Mouse (Mus musculus) embryonic facial prominence, embryonic 10.5 days (tissue): ENCODE measurements around the gene Sfi1. TPM values are rescaled to one million over a fixed set of nuclear protein-coding genes. Genes with fewer than 3 reads are reported as not detected.
"Not testable (repeated sequence)": the region's sequence is repeated elsewhere in the genome, so short reads cannot be mapped to it uniquely, and the experiment has no call there.

Experiments used
- DNase-seq: peaks from one replicate; pipeline ENCODE4 v3.0.0-alpha.2; 2017; ENCODE audit warnings: low spot score
- H3K27ac ChIP-seq: fragments of 300-500 bp; sonication (generic); replicated peaks from 2 replicates; pipeline ENCODE4 v1.5.1; 2016; ENCODE audit warnings: mild to moderate bottlenecking
- H3K27me3 ChIP-seq: fragments of 300-500 bp; sonication (generic); replicated peaks from 2 replicates; pipeline ENCODE4 v1.6.1; 2016; ENCODE audit warnings: low read depth, mild to moderate bottlenecking; ENCODE audit not compliant: poor library complexity, severe bottlenecking
- H3K36me3 ChIP-seq: fragments of 300-500 bp; sonication (generic); replicated peaks from 2 replicates; pipeline ENCODE4 v1.6.1; 2016; ENCODE audit warnings: mild to moderate bottlenecking, moderate library complexity
- H3K4me1 ChIP-seq: fragments of 300-500 bp; sonication (generic); 2 replicates; pipeline ENCODE4 v1.6.1; 2016
- H3K4me3 ChIP-seq: fragments of 300-500 bp; sonication (generic); 2 replicates; pipeline ENCODE4 v1.5.1; 2016; ENCODE audit warnings: mild to moderate bottlenecking, moderate library complexity
- H3K9me3 ChIP-seq: fragments of 300-500 bp; sonication (generic); 2 replicates; pipeline ENCODE4 v1.6.1; 2016; ENCODE audit warnings: mild to moderate bottlenecking
- WGBS: fragments of 180-500 bp; shearing (Covaris S2); methylation state at CpG from one replicate; pipeline ENCODE4 v1.1.7; 2016; 5-methylcytosine and 5-hydroxymethylcytosine counted together
- polyA plus RNA-seq: library from polyadenylated mRNA; unstranded; fragments of >200 nt; fragmentation: Nextera tagmentation; extraction: Ambion mirVana; gene quantifications from 2 replicates; pipeline ENCODE4 v1.2.1, GENCODE M21; 2016

Sfi1 gene
- polyA plus RNA-seq, 1 experiment from 2014 or later = 12.1 TPM

GRCm38 (mm10) chr11:3167571-3168001, 25.7 kb downstream of the Sfi1 start:
- not testable (repeated sequence) for H3K27me3 ChIP-seq, H3K4me3 ChIP-seq, H3K4me1 ChIP-seq, DNase-seq, H3K27ac ChIP-seq, H3K36me3 ChIP-seq
- 72% methylated on average over 4 of the region's 4 CpGs for WGBS
- H3K9me3 ChIP-seq = peaks cover 23% of the 10 kb centered on the region

GRCm38 (mm10) chr11:3167129-3167528, 26.1 kb downstream of the Sfi1 start:
- not testable (repeated sequence) for H3K36me3 ChIP-seq, H3K4me3 ChIP-seq, H3K27me3 ChIP-seq, H3K4me1 ChIP-seq, H3K27ac ChIP-seq, DNase-seq
- H3K9me3 ChIP-seq = peaks cover 27% of the 10 kb centered on the region
- 91% methylated on average over 4 of the region's 4 CpGs for whole genome bisulfite sequencing

- not testable (repeated sequence) for H3K27ac ChIP-seq
These were observed 26.9 kb downstream of the Sfi1 start for GRCm38 (mm10) chr11:3166321-3166720.

GRCm38 (mm10) chr11:3165210-3165782, 28.0 kb downstream of the Sfi1 start:
- H3K9me3 ChIP-seq = peaks cover 25% of the 10 kb centered on the region
- 77% methylated on average over 3 of the region's 5 CpGs for WGBS
- H3K4me1 ChIP-seq, H3K27ac ChIP-seq, DNase-seq, H3K36me3 ChIP-seq, H3K27me3 ChIP-seq, H3K4me3 ChIP-seq: not testable (repeated sequence)

More at GRCm38 (mm10) chr11:3166321-3166720, 26.9 kb downstream of the Sfi1 start:
- H3K36me3 ChIP-seq, H3K27me3 ChIP-seq, DNase-seq, H3K4me1 ChIP-seq, H3K4me3 ChIP-seq: not testable (repeated sequence)
- peaks cover 24% of the 10 kb centered on the region for H3K9me3 ChIP-seq

DNA sequence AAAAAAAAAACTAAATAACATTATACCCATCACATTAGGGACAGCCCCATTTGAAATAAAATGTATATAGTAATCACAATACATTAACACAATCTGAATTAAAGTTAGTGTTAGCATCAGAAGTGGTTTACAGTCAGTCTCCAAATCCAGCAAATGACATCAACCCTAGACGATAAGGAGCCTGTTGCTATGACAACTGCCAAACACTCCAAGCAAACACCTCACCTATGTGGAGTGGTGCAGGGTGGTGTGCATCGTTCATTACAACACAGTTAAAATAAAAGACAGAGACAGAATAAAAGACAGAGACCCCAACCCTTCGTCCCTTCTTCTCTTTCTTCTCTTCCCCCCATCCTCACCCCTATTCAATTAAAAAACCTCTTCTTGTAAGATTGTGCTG, 29.6 kb downstream of the Sfi1 start:
- WGBS = 71% methylated on average over 3 of the region's 3 CpGs
- not testable (repeated sequence) for DNase-seq, H3K4me1 ChIP-seq, H3K36me3 ChIP-seq, H3K4me3 ChIP-seq, H3K27me3 ChIP-seq, H3K27ac ChIP-seq
- peaks cover 25% of the 10 kb centered on the region for H3K9me3 ChIP-seq

GRCm38 (mm10) chr11:3163122-3163521, 30.1 kb downstream of the Sfi1 start:
- not testable (repeated sequence) for H3K4me1 ChIP-seq, H3K27ac ChIP-seq, H3K27me3 ChIP-seq, H3K4me3 ChIP-seq, DNase-seq, H3K36me3 ChIP-seq
- WGBS = 91% methylated on average over 2 of the region's 2 CpGs
- peaks cover 21% of the 10 kb centered on the region for H3K9me3 ChIP-seq

GRCm38 (mm10) chr11:3162236-3162897, 30.9 kb downstream of the Sfi1 start:
- 72% methylated on average over 5 of the region's 5 CpGs for WGBS
- H3K4me1 ChIP-seq, H3K4me3 ChIP-seq, H3K27ac ChIP-seq, H3K36me3 ChIP-seq, DNase-seq, H3K27me3 ChIP-seq: not testable (repeated sequence)
- H3K9me3 ChIP-seq = peaks cover 18% of the 10 kb centered on the region

DNA sequence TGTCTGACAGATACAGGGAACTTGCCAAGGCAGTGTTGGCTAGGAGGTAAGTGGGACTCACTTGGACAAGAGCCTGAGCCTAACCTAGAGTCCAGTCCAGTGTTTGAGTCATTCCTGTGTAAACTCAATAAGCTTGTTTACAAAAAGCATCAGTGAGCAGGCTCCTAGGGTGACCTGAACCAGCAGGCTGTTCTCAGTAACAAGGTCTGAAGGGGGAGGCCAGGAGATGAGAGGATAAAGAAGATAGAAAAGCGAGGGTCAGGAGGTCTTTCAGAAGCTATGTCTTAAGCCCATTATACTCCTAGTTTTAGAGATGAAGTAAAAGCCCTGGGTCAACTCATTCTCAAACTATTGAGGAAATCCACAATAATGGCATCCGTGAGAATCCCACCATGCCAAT, 31.9 kb downstream of the Sfi1 start:
- WGBS = 70% methylated on average over 1 of the region's 2 CpGs
- H3K27me3 ChIP-seq, H3K27ac ChIP-seq, H3K36me3 ChIP-seq, H3K4me3 ChIP-seq, DNase-seq, H3K4me1 ChIP-seq: not testable (repeated sequence)
- H3K9me3 ChIP-seq = peaks cover 19% of the 10 kb centered on the region

- H3K4me3 ChIP-seq, H3K27me3 ChIP-seq, H3K36me3 ChIP-seq, DNase-seq, H3K27ac ChIP-seq, H3K4me1 ChIP-seq: not testable (repeated sequence)
- H3K9me3 ChIP-seq = peaks cover 22% of the 10 kb centered on the region
- WGBS = 85% methylated on average over 4 of the region's 4 CpGs
These were observed 34.5 kb downstream of the Sfi1 start for GRCm38 (mm10) chr11:3158800-3159199.

GRCm38 (mm10) chr11:3157996-3158395, 35.3 kb downstream of the Sfi1 start:
- peaks cover 22% of the 10 kb centered on the region for H3K9me3 ChIP-seq
- DNase-seq, H3K4me1 ChIP-seq, H3K4me3 ChIP-seq, H3K36me3 ChIP-seq, H3K27me3 ChIP-seq, H3K27ac ChIP-seq: not testable (repeated sequence)
- WGBS = 96% methylated on average over 6 of the region's 6 CpGs

GRCm38 (mm10) chr11:3156991-3157390, 36.3 kb downstream of the Sfi1 start:
- DNase-seq, H3K4me3 ChIP-seq, H3K36me3 ChIP-seq, H3K4me1 ChIP-seq, H3K27me3 ChIP-seq, H3K27ac ChIP-seq: not testable (repeated sequence)
- peaks cover 17% of the 10 kb centered on the region for H3K9me3 ChIP-seq
- 89% methylated on average over 3 of the region's 3 CpGs for WGBS

GRCm38 (mm10) chr11:3153666-3154397, 39.4 kb downstream of the Sfi1 start:
- H3K27ac ChIP-seq, H3K4me3 ChIP-seq, H3K4me1 ChIP-seq, H3K27me3 ChIP-seq: not testable (repeated sequence)
- 83% methylated on average over 1 of the region's 1 CpGs for WGBS
- DNase-seq = peak; percentile 18
- Histone ChIP-seq H3K36me3 (peaks cover 19% of the 10 kb centered on the region), H3K9me3 (peaks cover 23% of the 10 kb centered on the region)

DNA sequence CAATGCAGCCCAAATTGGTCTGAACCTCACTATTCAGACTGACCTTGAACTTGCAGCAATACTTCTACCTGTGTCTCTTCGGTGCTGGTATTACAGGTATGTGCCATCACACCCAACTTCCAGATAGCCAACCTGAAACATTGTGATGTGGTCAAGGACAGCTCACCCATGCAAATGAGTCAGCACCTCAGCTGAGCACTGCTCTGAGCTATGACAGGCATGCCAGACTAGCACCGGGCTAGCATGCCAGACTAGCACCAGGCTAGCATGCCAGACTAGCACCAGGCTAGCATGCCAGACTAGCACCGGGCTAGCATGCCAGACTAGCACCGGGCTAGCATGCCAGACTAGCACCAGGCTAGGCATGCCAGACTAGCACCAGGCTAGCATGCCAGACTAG, 41.9 kb downstream of the Sfi1 start:
- not testable (repeated sequence) for H3K4me3 ChIP-seq, H3K4me1 ChIP-seq, H3K27ac ChIP-seq, DNase-seq, H3K27me3 ChIP-seq
- WGBS = 96% methylated on average over 4 of the region's 4 CpGs
- Histone ChIP-seq H3K9me3 (peaks cover 18% of the 10 kb centered on the region), H3K36me3 (peaks cover 17% of the 10 kb centered on the region)
